Mouse (Mus musculus) C2C12 (cell line): Measurements from ENCODE around the gene Socs3.

Source experiments
- CEBPB ChIP-seq: IDR thresholded peaks from one replicate; pipeline ENCODE4 v1.6.1; 2011; ENCODE audit warnings: low read depth, mild to moderate bottlenecking, control low read depth, moderate library complexity
- CTCF ChIP-seq: IDR thresholded peaks from one replicate; pipeline ENCODE4 v1.5.1; 2011; ENCODE audit not compliant: control insufficient read depth, insufficient read depth, insufficient read length
- FOSL1 ChIP-seq: IDR thresholded peaks from one replicate; pipeline ENCODE4 v1.8.0; 2011; ENCODE audit warnings: mild to moderate bottlenecking, low read length; ENCODE audit not compliant: poor library complexity, insufficient read depth, severe bottlenecking
- MAX ChIP-seq: IDR thresholded peaks from one replicate; pipeline ENCODE4 v1.6.1; 2011; ENCODE audit warnings: mild to moderate bottlenecking, control low read depth
- MYOD1 ChIP-seq: IDR thresholded peaks from one replicate; pipeline ENCODE4 v1.6.1; 2011; ENCODE audit warnings: low read depth; ENCODE audit not compliant: control insufficient read depth, insufficient read length
- USF1 ChIP-seq: IDR thresholded peaks from one replicate; pipeline ENCODE4 v1.6.1; 2011; ENCODE audit warnings: low read depth, mild to moderate bottlenecking, control low read depth, moderate library complexity

DNA sequence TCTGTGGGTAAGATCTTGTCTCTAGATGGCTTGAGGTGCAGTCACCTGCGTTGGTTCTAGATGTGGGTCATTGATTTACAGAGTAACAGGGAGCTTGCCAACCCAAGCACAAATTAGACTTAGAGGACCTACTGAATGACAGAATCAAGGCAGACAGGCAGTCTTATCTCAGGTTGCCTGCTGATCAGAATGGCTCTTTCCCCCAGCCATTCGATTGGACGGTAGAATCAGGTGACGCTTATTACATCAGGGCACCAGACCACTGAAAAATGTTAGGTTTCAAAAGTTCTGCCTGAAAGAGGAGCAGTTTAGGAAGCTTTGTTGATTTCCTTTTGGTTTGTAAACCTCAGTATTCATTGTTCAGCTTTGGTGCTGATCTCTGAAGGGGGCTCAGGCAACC lies 18.1 kb upstream of the Socs3 start:
- no peak for TF ChIP-seq MAX
- no peak for TF ChIP-seq CTCF
- TF ChIP-seq USF1 = peak; percentile 85
- no peak for TF ChIP-seq MYOD1
- TF ChIP-seq FOSL1 = no peak
- no peak for TF ChIP-seq CEBPB
